Mouse (Mus musculus): ENCODE results near the gene Ube2f.

- no peak for TF ChIP-seq POLR2A (IDR thresholded peaks at IDR 0.05; ENCODE audit: extremely low read depth, insufficient read depth, low read length)
- no peak for TF ChIP-seq CTCF (IDR thresholded peaks at IDR 0.05; ENCODE audit: low read depth, low read length)
Measured at GRCm38 (mm10) chr1:91211591-91212008, 38.5 kb upstream of the Ube2f start.
